Mouse (Mus musculus) gastrocnemius, adult 18-20 months (tissue): ENCODE results near the gene Apeh. TPM values are rescaled to one million over a fixed set of nuclear protein-coding genes. Genes with fewer than 3 reads are reported as not detected.
"Not testable (repeated sequence)": the region's sequence is repeated elsewhere in the genome, so short reads cannot be mapped to it uniquely, and the experiment has no call there.

Source experiments
- DNase-seq: peaks from one replicate; pipeline ENCODE4 v3.0.0; 2021; ENCODE audit warnings: low spot score
- long read RNA-seq, 2 experiments: library from polyadenylated mRNA; stranded (forward); transcript quantifications; one replicate each; pipeline ENCODE4 v2.0.0; 2021
- total RNA-seq, 2 experiments: library from RNA; stranded (reverse); gene quantifications; 2 replicates each; pipeline ENCODE4 v1.2.3; 2021

Gene Apeh
- total RNA-seq = 10 to 100 TPM; 25.7 to 27.8 TPM
- long read RNA-seq, experiment 1, transcript Apeh-206 (22 exons, 2,518 nt) = major isoform, 36 of 44 reads
- long read RNA-seq, experiment 1, partial matches to known transcripts = 5 of 44 reads
- long read RNA-seq, experiment 1, other reads (novel, unspliced or antisense) = 3 of 44 reads
- long read RNA-seq, experiment 2, transcript Apeh-206 (22 exons, 2,518 nt) = major isoform, 26 of 34 reads
- long read RNA-seq, experiment 2, partial matches to known transcripts = 3 of 34 reads
- long read RNA-seq, experiment 2, other reads (novel, unspliced or antisense) = 5 of 34 reads

- DNase-seq = peak; percentile 96
These were observed at the start of gene Apeh for GRCm38 (mm10) chr9:108094184-108094941. Gene Apeh (minus strand): TSS chr9:108094606.

GRCm38 (mm10) chr9:108143470-108143869, 49.1 kb upstream of the Apeh start:
- DNase-seq = no peak

- DNase-seq = no peak
These were observed 47.0 kb upstream of the Apeh start for GRCm38 (mm10) chr9:108141387-108141786.

- DNase-seq = no peak
These were observed 45.7 kb upstream of the Apeh start for GRCm38 (mm10) chr9:108139963-108140695.

GRCm38 (mm10) chr9:108139169-108139962, 45.0 kb upstream of the Apeh start:
- DNase-seq = no peak

GRCm38 (mm10) chr9:108138118-108138517, 43.7 kb upstream of the Apeh start:
- DNase-seq = no peak

- DNase-seq = no peak
These were observed 43.1 kb upstream of the Apeh start for GRCm38 (mm10) chr9:108137523-108137922.

GRCm38 (mm10) chr9:108136930-108137462, 42.6 kb upstream of the Apeh start:
- no peak for DNase-seq

- DNase-seq = no peak
These were observed 41.8 kb upstream of the Apeh start for GRCm38 (mm10) chr9:108136225-108136624.

GRCm38 (mm10) chr9:108135679-108136078, 41.3 kb upstream of the Apeh start:
- DNase-seq = not testable (repeated sequence)

GRCm38 (mm10) chr9:108133478-108133877, 39.1 kb upstream of the Apeh start:
- no peak for DNase-seq

GRCm38 (mm10) chr9:108132373-108132772, 38.0 kb upstream of the Apeh start:
- no peak for DNase-seq

GRCm38 (mm10) chr9:108131502-108131901, 37.1 kb upstream of the Apeh start:
- DNase-seq = no peak

- DNase-seq = no peak
These were observed 34.9 kb upstream of the Apeh start for GRCm38 (mm10) chr9:108129042-108129948.

- DNase-seq = no peak
These were observed 33.8 kb upstream of the Apeh start for GRCm38 (mm10) chr9:108128248-108128647.

- no peak for DNase-seq
These were observed 32.2 kb upstream of the Apeh start for GRCm38 (mm10) chr9:108126436-108127180.

- no peak for DNase-seq
These were observed 31.3 kb upstream of the Apeh start for GRCm38 (mm10) chr9:108125731-108126130.

- DNase-seq = no peak
These were observed 29.5 kb upstream of the Apeh start for GRCm38 (mm10) chr9:108123916-108124315.
